ENCODE assay signal across 10 mouse cellular contexts in genomic region chr1:136706509-136706908, GRCm38 (mm10).
A peak's percentile ranks its signal among the peaks of the same experiment; 100 is the strongest.
DNase-seq lines count a peak whose midpoint lies in the region; ATAC-seq and TF ChIP-seq lines count a peak whose summit lies in the region.
"Had no signal": no experiment of that assay in that cellular context is flagged by ENCODE, and none has a peak within 500 bp of the region (broad histone marks: within the 10 kb centered on the region; RNA-seq: fewer than 3 reads in every experiment).

No protein-coding gene starts in this region.

- no peaks in the 10 kb centered on the region for H3K27me3 ChIP-seq in hindbrain, postnatal 0 days (ENCODE audit: insufficient read depth, low read length)
- H3K27me3 ChIP-seq in neural tube, embryonic 15.5 days (replicated peaks): no peaks in the 10 kb centered on the region

- H3K36me3 ChIP-seq in hindbrain, postnatal 0 days (ENCODE audit: insufficient read depth, low read length): no peaks in the 10 kb centered on the region
- H3K36me3 ChIP-seq in neural tube, embryonic 15.5 days: no peaks in the 10 kb centered on the region

- peak; percentile 22; the same call in 1 of the 2 replicates for TF ChIP-seq CTCF in hindbrain, postnatal 0 days (IDR thresholded peaks at IDR 0.05; ENCODE audit: low read depth)

- 0 out of 2 replicates have a peak overlapping the region, but pooled peaks have one; percentile 16 for H3K27ac ChIP-seq in hindbrain, postnatal 0 days
- 0 out of 2 replicates have a peak overlapping the region, but pooled peaks have one; percentile 24 for H3K27ac ChIP-seq in neural tube, embryonic 15.5 days (replicated peaks)

- H3K4me2 ChIP-seq in hindbrain, postnatal 0 days (ENCODE audit: low read depth, low read length): no peak overlapping the region
- no peak overlapping the region for H3K4me2 ChIP-seq in neural tube, embryonic 15.5 days

- DNase-seq in layer of hippocampus, adult 9-11 months: peak; percentile 58
- no peak for DNase-seq in layer of hippocampus, postnatal 36 days
- DNase-seq in brain, adult 2 months (ENCODE audit: low read depth, low spot score): peak; percentile 81
- peak; percentile 78 for DNase-seq in hindbrain, postnatal 0 days (ENCODE audit: low spot score)
- DNase-seq in thymus, postnatal 14 days: no peak
- no peak for DNase-seq in urinary bladder, adult 2 months (ENCODE audit: low spot score)

- H3K9ac ChIP-seq in hindbrain, postnatal 0 days (replicated peaks; ENCODE audit: low read length): no peak overlapping the region
- H3K9ac ChIP-seq in neural tube, embryonic 15.5 days (replicated peaks): no peak overlapping the region

- peak; percentile 79 for ATAC-seq in hindbrain, postnatal 0 days
- ATAC-seq in neural tube, embryonic 15.5 days (ENCODE audit: low FRiP score): peak; percentile 73
- ATAC-seq in megakaryocyte-erythroid progenitor cell, adult 5-6 weeks (replicated peaks; ENCODE audit: low FRiP score, low TSS enrichment, poor library complexity, severe bottlenecking): no peak
- ATAC-seq: activated CD4-positive, CD25-positive, alpha-beta regulatory T cell, adult 4 months; lung, postnatal 0 days had no signal

- WGBS in hindbrain, postnatal 0 days: 28% methylated on average over 8 of the region's 8 CpGs
- 30% methylated on average over 8 of the region's 8 CpGs for WGBS in neural tube, embryonic 15.5 days

- H3K4me3 ChIP-seq in hindbrain, postnatal 0 days (ENCODE audit: low read length): no peak overlapping the region
- H3K4me3 ChIP-seq in neural tube, embryonic 15.5 days (replicated peaks): no peak overlapping the region

- no peaks in the 10 kb centered on the region for H3K4me1 ChIP-seq in hindbrain, postnatal 0 days (ENCODE audit: insufficient read depth, low read length)
- peaks cover 10% of the 10 kb centered on the region; the same call in 1 of the 2 replicates for H3K4me1 ChIP-seq in neural tube, embryonic 15.5 days

- H3K9me3 ChIP-seq in hindbrain, postnatal 0 days (ENCODE audit: low read length): no peaks in the 10 kb centered on the region
- H3K9me3 ChIP-seq in neural tube, embryonic 15.5 days (replicated peaks): no peaks in the 10 kb centered on the region

Comparison
In these comparisons a context has a peak if more than half of its experiments do, and no peak if none do; other contexts are left out.
1. DNase-seq: peak in layer of hippocampus, adult 9-11 months (single experiment), brain, adult 2 months (single experiment) and hindbrain, postnatal 0 days (single experiment); none in layer of hippocampus, postnatal 36 days (0 of 2), thymus, postnatal 14 days (single experiment) and urinary bladder, adult 2 months (single experiment).